Mouse (Mus musculus) neutrophil, adult 83 days (primary cell): ENCODE measurements around the gene Lcorl. TPM values are rescaled to one million over a fixed set of nuclear protein-coding genes. Genes with fewer than 3 reads are reported as not detected.

Experiments
- total RNA-seq, 2 experiments: library from RNA; stranded (reverse); gene quantifications; one replicate each; pipeline ENCODE4 v1.2.4; 2023

The Lcorl gene
- 10 to 100 TPM; 32.3 to 35.3 TPM for total RNA-seq

DNA sequence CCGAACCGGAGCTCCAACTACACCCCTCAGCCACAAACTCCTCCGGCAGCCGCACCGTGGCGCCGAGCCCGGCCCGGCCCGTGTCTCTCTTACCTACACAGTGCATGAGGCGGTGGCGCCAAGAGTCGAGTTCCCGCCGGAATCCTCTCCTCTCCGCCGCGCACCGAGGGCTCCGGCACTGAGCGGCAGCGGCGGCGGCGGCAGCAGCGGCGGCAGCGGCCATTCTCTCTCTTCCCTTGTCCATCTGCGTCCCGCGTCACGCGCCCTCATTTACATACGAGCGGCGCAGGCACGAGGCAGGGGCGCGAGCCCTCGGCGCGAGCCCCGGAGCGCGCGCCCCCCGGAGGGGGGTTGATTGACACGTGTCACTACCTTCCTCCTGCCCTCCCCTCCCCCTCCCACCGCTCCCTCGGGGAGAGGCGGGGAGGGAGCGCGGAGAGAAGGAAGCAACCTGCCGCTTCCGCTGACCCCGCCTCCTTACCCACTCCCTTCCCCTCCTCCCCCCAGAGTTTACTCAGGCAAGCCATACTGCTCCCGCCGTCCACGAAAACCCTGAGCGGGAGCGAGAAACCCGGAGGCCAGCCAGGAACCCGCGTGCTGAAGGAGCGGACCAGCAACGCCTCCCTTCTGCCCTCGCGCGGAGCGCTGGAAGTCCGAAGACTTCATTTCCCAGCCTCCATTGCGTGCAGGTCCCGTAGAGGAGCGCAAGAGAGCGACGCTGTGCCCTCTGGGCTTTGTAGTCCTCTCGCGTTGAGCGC is at the start of gene Lcorl:
Gene Lcorl (minus strand): TSS at position 362 of the 758 bp plus-strand sequence.

GRCm38 (mm10) chr5:45669598-45670279 is 187.7 kb downstream of the Lcorl start, which contains the start of gene Ncapg:
Gene Ncapg, plus strand, starts transcription at chr5:45669919.

Other genes with a start within 250 kb of the Lcorl start
- gene Fam184b, start 218.0 kb downstream of the Lcorl start, total RNA-seq = not detected
- gene Ncapg, start 187.7 kb downstream of the Lcorl start, total RNA-seq = 10 to 100 TPM; 34.6 to 36.5 TPM